Mouse (Mus musculus) embryo, embryonic 10 days (tissue): ENCODE measurements at regions not wholly inside any gene's neighbourhood (a gene's known extent, or its start where the extent isn't known, plus 50 kb on each side); places are given as distances from the start of the nearest gene placed in this dataset.

Experiments
- DNase-seq: peaks from one replicate; pipeline ENCODE4 v3.0.0-alpha.2; 2015; ENCODE audit warnings: low spot score

- DNase-seq, result no peak
Observed at GRCm38 (mm10) chr4:69971721-69972120, 438.5 kb downstream of the Cdk5rap2 start.

GRCm38 (mm10) chr4:69968424-69968823 lies 441.8 kb downstream of the Cdk5rap2 start:
- DNase-seq, result no peak
